Mouse (Mus musculus) heart, embryonic 15.5 days (tissue): ENCODE data around the gene Ist1. TPM values are rescaled to one million over a fixed set of nuclear protein-coding genes. Genes with fewer than 3 reads are reported as not detected.

Experiments used
- ATAC-seq: fragments of 200-750 bp; cut with Nextera tagmentation; replicated peaks from 2 replicates; pipeline ENCODE4 v1.8.0; 2017; ENCODE audit warnings: low read depth, moderate TSS enrichment; ENCODE audit not compliant: insufficient number of reproducible peaks, insufficient read depth, low FRiP score
- H3K27ac ChIP-seq: fragments of 300-500 bp; sonication (generic); 2 replicates; pipeline ENCODE4 v1.5.1; 2015; ENCODE audit warnings: mild to moderate bottlenecking, inconsistent platforms
- H3K27me3 ChIP-seq: fragments of 300-500 bp; sonication (generic); 2 replicates; pipeline ENCODE4 v1.6.1; 2015; ENCODE audit warnings: inconsistent platforms
- H3K36me3 ChIP-seq: fragments of 300-500 bp; sonication (generic); 2 replicates; pipeline ENCODE4 v1.6.1; 2015; ENCODE audit warnings: mild to moderate bottlenecking, inconsistent platforms
- H3K4me1 ChIP-seq: fragments of 300-500 bp; sonication (generic); replicated peaks from 2 replicates; pipeline ENCODE4 v1.6.1; 2015; ENCODE audit warnings: inconsistent platforms
- H3K4me2 ChIP-seq: fragments of 300-500 bp; sonication (generic); 2 replicates; pipeline ENCODE4 v1.6.1; 2015; ENCODE audit warnings: inconsistent platforms, mild to moderate bottlenecking, moderate library complexity
- H3K4me3 ChIP-seq: fragments of 300-500 bp; sonication (generic); 2 replicates; pipeline ENCODE4 v1.5.1; 2015; ENCODE audit warnings: mild to moderate bottlenecking, inconsistent platforms
- H3K9ac ChIP-seq: fragments of 300-500 bp; sonication (generic); 2 replicates; pipeline ENCODE4 v1.6.1; 2015; ENCODE audit warnings: mild to moderate bottlenecking, inconsistent platforms
- H3K9me3 ChIP-seq: fragments of 300-500 bp; sonication (generic); replicated peaks from 2 replicates; pipeline ENCODE4 v1.6.1; 2016; ENCODE audit warnings: inconsistent platforms
- WGBS: fragments of 180-500 bp; shearing (Covaris S2); methylation state at CpG from one replicate; pipeline ENCODE4 v1.1.7; 2015; ENCODE audit warnings: mixed read lengths; 5-methylcytosine and 5-hydroxymethylcytosine counted together
- polyA plus RNA-seq: library from polyadenylated mRNA; unstranded; fragments of >200 nt; fragmentation: Nextera tagmentation; extraction: Ambion mirVana; gene quantifications from 2 replicates; pipeline ENCODE4 v1.2.1, GENCODE M21; 2015

Gene Ist1
- polyA plus RNA-seq, 1 experiment from 2014 or later = 82.0 TPM

- Histone ChIP-seq H3K27me3 (no peaks in the 10 kb centered on the region), H3K4me3 (no peak overlapping the region), H3K4me2 (no peak overlapping the region), H3K9me3 (no peaks in the 10 kb centered on the region), H3K9ac (no peak overlapping the region), H3K4me1 (no peaks in the 10 kb centered on the region), H3K27ac (no peak overlapping the region), H3K36me3 (no peaks in the 10 kb centered on the region)
- 76% methylated on average over 5 of the region's 5 CpGs for WGBS
- no peak for ATAC-seq
These were observed 54.2 kb downstream of the Ist1 start for GRCm38 (mm10) chr8:109638851-109639250.

GRCm38 (mm10) chr8:109635146-109635545 lies 57.9 kb downstream of the Ist1 start:
- H3K4me3 ChIP-seq = no peak overlapping the region
- H3K36me3 ChIP-seq = no peaks in the 10 kb centered on the region
- H3K4me1 ChIP-seq = no peaks in the 10 kb centered on the region
- H3K9me3 ChIP-seq = no peaks in the 10 kb centered on the region
- H3K27me3 ChIP-seq = no peaks in the 10 kb centered on the region
- no peak overlapping the region for H3K9ac ChIP-seq
- no peak overlapping the region for H3K4me2 ChIP-seq
- WGBS = 81% methylated on average over 8 of the region's 8 CpGs
- ATAC-seq = no peak
- H3K27ac ChIP-seq = no peak overlapping the region

DNA sequence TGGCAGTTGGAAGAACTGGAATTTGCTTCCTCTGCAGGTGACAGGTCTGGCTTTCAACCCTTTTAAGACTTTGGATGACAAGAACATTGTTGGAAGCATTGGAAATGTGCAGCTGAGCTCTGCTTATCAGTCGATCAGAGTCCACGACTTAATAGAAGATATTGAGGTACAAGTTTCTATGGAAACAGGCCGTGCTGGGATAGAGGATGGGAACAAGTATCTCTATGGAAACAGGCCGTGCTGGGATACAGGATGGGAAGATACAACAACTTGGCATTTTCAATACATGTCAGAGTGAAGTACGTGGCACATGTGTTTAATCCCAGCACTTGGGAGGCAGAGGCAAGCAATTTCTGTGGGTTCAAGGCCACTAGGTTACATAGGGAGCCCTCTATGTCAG lies 60.6 kb downstream of the Ist1 start:
- no peak overlapping the region for H3K4me3 ChIP-seq
- no peaks in the 10 kb centered on the region for H3K27me3 ChIP-seq
- no peaks in the 10 kb centered on the region for H3K36me3 ChIP-seq
- no peak overlapping the region for H3K27ac ChIP-seq
- no peak overlapping the region for H3K4me2 ChIP-seq
- WGBS = 72% methylated on average over 5 of the region's 5 CpGs
- no peak overlapping the region for H3K9ac ChIP-seq
- no peak for ATAC-seq
- no peaks in the 10 kb centered on the region for H3K9me3 ChIP-seq
- no peaks in the 10 kb centered on the region for H3K4me1 ChIP-seq

DNA sequence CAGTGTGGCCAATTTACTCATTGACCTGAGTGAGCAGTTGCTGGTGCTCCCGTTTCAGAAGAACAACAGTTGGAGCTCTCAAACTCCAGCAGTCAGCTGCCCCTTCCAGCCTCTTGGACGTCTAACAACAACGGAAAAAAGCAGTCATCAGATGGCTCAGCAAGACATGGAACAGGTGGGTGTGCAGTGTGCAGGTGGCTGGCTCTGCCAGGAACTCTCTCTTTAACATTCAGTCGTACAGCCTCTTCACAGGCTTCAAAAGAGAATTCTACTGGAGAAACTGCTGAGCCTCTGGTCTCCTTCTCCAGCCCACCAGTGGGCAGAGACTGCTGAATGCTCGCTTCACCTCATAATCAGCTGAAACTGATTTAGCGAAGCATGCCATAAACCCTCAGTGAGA lies 64.4 kb downstream of the Ist1 start:
- no peaks in the 10 kb centered on the region for H3K36me3 ChIP-seq
- H3K9ac ChIP-seq = no peak overlapping the region
- H3K27ac ChIP-seq = no peak overlapping the region
- WGBS = 58% methylated on average over 6 of the region's 6 CpGs
- H3K4me3 ChIP-seq = no peak overlapping the region
- H3K9me3 ChIP-seq = no peaks in the 10 kb centered on the region
- no peaks in the 10 kb centered on the region for H3K4me1 ChIP-seq
- no peak for ATAC-seq
- no peak overlapping the region for H3K4me2 ChIP-seq
- no peaks in the 10 kb centered on the region for H3K27me3 ChIP-seq

Other genes with a start within 250 kb of the Ist1 start
- gene Pmfbp1, start 199.2 kb downstream of the Ist1 start, polyA plus RNA-seq = 0.10 and 0.11 TPM in 2 replicates
- 11.4 and 16.4 TPM in 2 replicates for gene Dhx38, start 127.4 kb downstream of the Ist1 start, polyA plus RNA-seq
- 16.8 and 17.9 TPM in 2 replicates for gene Txnl4b, start 127.4 kb downstream of the Ist1 start, polyA plus RNA-seq
- 1.9 and 5.2 TPM in 2 replicates for gene Hp, start 114.1 kb downstream of the Ist1 start, polyA plus RNA-seq
- 33.7 and 39.7 TPM in 2 replicates for gene Dhodh, start 84.6 kb downstream of the Ist1 start, polyA plus RNA-seq
- gene Pkd1l3, start 78.7 kb downstream of the Ist1 start, polyA plus RNA-seq = 0.06 and 0.08 TPM in 2 replicates
- 16.4 and 18.2 TPM in 2 replicates for gene Zfp821, start 12.3 kb upstream of the Ist1 start, polyA plus RNA-seq
- gene Atxn1l, start 44.5 kb upstream of the Ist1 start, polyA plus RNA-seq = 4.4 and 5.0 TPM in 2 replicates
- 24.7 and 31.3 TPM in 2 replicates for gene Ap1g1, start 85.3 kb upstream of the Ist1 start, polyA plus RNA-seq
- 1.5 and 1.9 TPM in 2 replicates for gene Phlpp2, start 175.3 kb upstream of the Ist1 start, polyA plus RNA-seq